Comparison of ENCODE assay signal across 18 mouse cellular contexts in genomic region chr7:4863541-4864080, GRCm38 (mm10). TPM values are rescaled to one million over a fixed set of nuclear protein-coding genes. Genes with fewer than 3 reads are reported as not detected.
A peak's percentile ranks its signal among the peaks of the same experiment; 100 is the strongest.
DNase-seq lines count a peak whose midpoint lies in the region; ATAC-seq and TF ChIP-seq lines count a peak whose summit lies in the region.
"Had no signal": no experiment of that assay in that cellular context is flagged by ENCODE, and none has a peak within 500 bp of the region (broad histone marks: within the 10 kb centered on the region; RNA-seq: fewer than 3 reads in every experiment).

No protein-coding gene starts in this region.

- no peaks in the 10 kb centered on the region for H3K36me3 ChIP-seq in heart, embryonic 16.5 days (ENCODE audit: control insufficient read depth, insufficient read depth)
- no peaks in the 10 kb centered on the region for H3K36me3 ChIP-seq in lung, embryonic 14.5 days (ENCODE audit: insufficient read depth)
- H3K36me3 ChIP-seq: liver, embryonic 13.5 days had no signal

- no peak overlapping the region for H3K9ac ChIP-seq in heart, embryonic 16.5 days (ENCODE audit: low read length)
- H3K9ac ChIP-seq in lung, embryonic 14.5 days: no peak overlapping the region
- H3K9ac ChIP-seq: liver, embryonic 13.5 days had no signal

- intact Hi-C loops in heart, postnatal 36 days (cut with DNase I): loop anchor here (2.0 to 10.0 kb wide), 3 partner anchors 51 to 191 kb away; partner anchors contain the start of genes Ube2s and Zfp580

- no peak for DNase-seq in cerebellum, adult 2 months
- DNase-seq in cerebellum, postnatal 4 days (ENCODE audit: low spot score in 2 of 2): no peak
- DNase-seq in heart, postnatal 36 days: no peak
- no peak for DNase-seq in lung, embryonic 14.5 days
- no peak for DNase-seq in lung, postnatal 14 days
- DNase-seq in retina, embryonic 14.5 days (ENCODE audit: low spot score): no peak
- DNase-seq: liver, embryonic 13.5 days; thymus, adult 2 months had no signal

- peak overlapping the region; percentile 40; the same call in 1 of the 2 replicates for H3K27ac ChIP-seq in cerebellum, adult 2 months (ENCODE audit: insufficient read depth, low read length)
- H3K27ac ChIP-seq in heart, embryonic 16.5 days (ENCODE audit: low read length): peak overlapping the region; percentile 77
- H3K27ac ChIP-seq in lung, embryonic 14.5 days (ENCODE audit: low read depth): peak overlapping the region; percentile 65; the same call in 1 of the 2 replicates
- peak overlapping the region; percentile 94 for H3K27ac ChIP-seq in brown adipose tissue, adult 24 weeks (replicated peaks; ENCODE audit: low read depth, low read length)
- H3K27ac ChIP-seq: layer of hippocampus, adult 2 months; left cerebral cortex, adult 2 months; liver, embryonic 13.5 days had no signal

- H3K4me1 ChIP-seq in cerebellum, adult 2 months (ENCODE audit: control insufficient read depth, insufficient read depth, low read length): peaks cover 3% of the 10 kb centered on the region
- H3K4me1 ChIP-seq in heart, embryonic 16.5 days (ENCODE audit: control insufficient read depth, insufficient read depth, low read length): peaks cover 19% of the 10 kb centered on the region
- H3K4me1 ChIP-seq in lung, embryonic 14.5 days (ENCODE audit: insufficient read depth): 0 out of 2 replicates have a peak, but pooled peaks cover 3% of the 10 kb centered on the region
- H3K4me1 ChIP-seq in brown adipose tissue, adult 24 weeks (ENCODE audit: control insufficient read depth, insufficient read depth, insufficient read length, low read length): peaks cover 6% of the 10 kb centered on the region

- no peak for TF ChIP-seq POLR2A in cerebellum, adult 2 months (IDR thresholded peaks at IDR 0.05; ENCODE audit: borderline replicate concordance, insufficient read depth, low read length)

- H3K4me3 ChIP-seq in cerebellum, adult 2 months (replicated peaks; ENCODE audit: insufficient read depth, low read depth, low read length): no peak overlapping the region
- H3K4me3 ChIP-seq in heart, embryonic 16.5 days (ENCODE audit: low read length): no peak overlapping the region
- no peak overlapping the region for H3K4me3 ChIP-seq in lung, embryonic 14.5 days (ENCODE audit: low read depth, low read length)
- H3K4me3 ChIP-seq in brown adipose tissue, adult 24 weeks (ENCODE audit: insufficient read depth, low read depth, low read length): no peak overlapping the region
- H3K4me3 ChIP-seq: layer of hippocampus, adult 2 months; left cerebral cortex, adult 2 months; liver, embryonic 13.5 days had no signal

- no peak for TF ChIP-seq CTCF in cerebellum, adult 2 months (IDR thresholded peaks at IDR 0.05; ENCODE audit: borderline replicate concordance, insufficient read depth, low read depth, low read length)
- TF ChIP-seq CTCF in lung, embryonic 14.5 days (IDR thresholded peaks at IDR 0.05; ENCODE audit: low read depth): no peak

- no peaks in the 10 kb centered on the region for H3K27me3 ChIP-seq in cerebellum, adult 2 months (ENCODE audit: control insufficient read depth, insufficient read depth, low read length)
- H3K27me3 ChIP-seq in heart, embryonic 16.5 days (ENCODE audit: control insufficient read depth, insufficient read depth, low read length): peaks cover 1% of the 10 kb centered on the region; the same call in 1 of the 2 replicates
- H3K27me3 ChIP-seq in lung, embryonic 14.5 days (ENCODE audit: insufficient read depth, low read length): no peaks in the 10 kb centered on the region

- no peak overlapping the region for H3K4me2 ChIP-seq in heart, embryonic 16.5 days (ENCODE audit: low read depth, low read length)
- H3K4me2 ChIP-seq in lung, embryonic 14.5 days: no peak overlapping the region
- H3K4me2 ChIP-seq: liver, embryonic 13.5 days had no signal

- H3K9me3 ChIP-seq in heart, embryonic 16.5 days (replicated peaks; ENCODE audit: control insufficient read depth, low read length): no peaks in the 10 kb centered on the region
- H3K9me3 ChIP-seq in lung, embryonic 14.5 days (ENCODE audit: low read depth, low read length): no peaks in the 10 kb centered on the region
- H3K9me3 ChIP-seq: liver, embryonic 13.5 days had no signal

- WGBS in cerebellum, adult 2 months: 78% methylated on average over 7 of the region's 7 CpGs
- WGBS in heart, embryonic 16.5 days: 63% methylated on average over 7 of the region's 7 CpGs
- WGBS in lung, embryonic 14.5 days: 74% methylated on average over 7 of the region's 7 CpGs

- no peak for ATAC-seq in heart, embryonic 16.5 days (replicated peaks; ENCODE audit: extremely low read depth, insufficient read depth, low FRiP score)
- ATAC-seq in lung, embryonic 14.5 days (ENCODE audit: insufficient read depth): no peak
- ATAC-seq: activated CD4-positive, CD25-positive, alpha-beta regulatory T cell, adult 4 months; forebrain, embryonic 14.5 days; hindbrain, embryonic 16.5 days; midbrain, embryonic 16.5 days had no signal

RNA-seq across cellular contexts. Expression of gene Isoc2b, which starts 6.4 kb away (rescaled TPM):
- polyA plus RNA-seq in cerebellum, adult 2 months (2012; rRNA removed): 11.1 and 13.6 TPM in 2 replicates
- polyA plus RNA-seq in heart, embryonic 16.5 days (2015; fragmentation: Nextera tagmentation; extraction: Ambion mirVana): 5.6 and 6.3 TPM in 2 replicates
- 1 to 10 TPM; 3.9 to 4.6 TPM for total RNA-seq in heart, postnatal 36 days (2021)
- 5.8 and 6.1 TPM in 2 replicates for polyA plus RNA-seq in lung, embryonic 14.5 days (2014; fragmentation: Nextera tagmentation; extraction: Ambion mirVana)
- 19.1 and 36.2 TPM in 2 replicates for polyA plus RNA-seq in brown adipose tissue, adult 24 weeks (2012; ENCODE audit: insufficient read depth, insufficient read length, missing spikeins)

RNA-seq across cellular contexts. Expression of gene Isoc2a, which starts 13.3 kb away (rescaled TPM):
- polyA plus RNA-seq in cerebellum, adult 2 months (2012; rRNA removed): 17.4 and 17.7 TPM in 2 replicates
- 2.0 and 2.1 TPM in 2 replicates for polyA plus RNA-seq in heart, embryonic 16.5 days (2015; fragmentation: Nextera tagmentation; extraction: Ambion mirVana)
- 10 to 100 TPM; 45.4 to 48.8 TPM for total RNA-seq in heart, postnatal 36 days (2021)
- polyA plus RNA-seq in lung, embryonic 14.5 days (2014; fragmentation: Nextera tagmentation; extraction: Ambion mirVana): 0.88 and 0.91 TPM in 2 replicates
- 55.3 and 59.3 TPM in 2 replicates for polyA plus RNA-seq in brown adipose tissue, adult 24 weeks (2012; ENCODE audit: insufficient read depth, insufficient read length, missing spikeins)

RNA-seq across cellular contexts. Expression of gene Shisa7, which starts 19.1 kb away (rescaled TPM):
- polyA plus RNA-seq in cerebellum, adult 2 months (2012; rRNA removed): 21.0 and 22.7 TPM in 2 replicates
- 0.05 and 0.07 TPM in 2 replicates for polyA plus RNA-seq in heart, embryonic 16.5 days (2015; fragmentation: Nextera tagmentation; extraction: Ambion mirVana)
- total RNA-seq in heart, postnatal 36 days (2021): not detected
- 1.1 and 1.3 TPM in 2 replicates for polyA plus RNA-seq in lung, embryonic 14.5 days (2014; fragmentation: Nextera tagmentation; extraction: Ambion mirVana)
- polyA plus RNA-seq in brown adipose tissue, adult 24 weeks (2012; ENCODE audit: insufficient read depth, insufficient read length, missing spikeins): 0.40 and 0.42 TPM in 2 replicates
- polyA plus RNA-seq: liver, embryonic 13.5 days had no signal

RNA-seq across cellular contexts. Expression of gene Gm36210, which starts 42.7 kb away (rescaled TPM):
- polyA plus RNA-seq in cerebellum, adult 2 months (2012; rRNA removed): 0.59 and 0.61 TPM in 2 replicates
- polyA plus RNA-seq in heart, embryonic 16.5 days (2015; fragmentation: Nextera tagmentation; extraction: Ambion mirVana): 0.11 TPM in 1 of 2 replicates, not detected in the other
- total RNA-seq in heart, postnatal 36 days (2021): not detected
- polyA plus RNA-seq in lung, embryonic 14.5 days (2014; fragmentation: Nextera tagmentation; extraction: Ambion mirVana): not detected in 2 replicates
- not detected in 2 replicates for polyA plus RNA-seq in brown adipose tissue, adult 24 weeks (2012; ENCODE audit: insufficient read depth, insufficient read length, missing spikeins)
- total RNA-seq: common myeloid progenitor, adult 5-6 weeks; megakaryocyte progenitor cell, adult 5-6 weeks had no signal
- polyA plus RNA-seq: activated CD4-positive, CD25-positive, alpha-beta regulatory T cell, adult 4 months had no signal

RNA-seq across cellular contexts. Expression of gene Ube2s, which starts 51.2 kb away (rescaled TPM):
- 179 and 211 TPM in 2 replicates for polyA plus RNA-seq in cerebellum, adult 2 months (2012; rRNA removed)
- polyA plus RNA-seq in heart, embryonic 16.5 days (2015; fragmentation: Nextera tagmentation; extraction: Ambion mirVana): 338 and 342 TPM in 2 replicates
- 10 to 100 TPM; 89.8 to 95.7 TPM for total RNA-seq in heart, postnatal 36 days (2021)
- polyA plus RNA-seq in lung, embryonic 14.5 days (2014; fragmentation: Nextera tagmentation; extraction: Ambion mirVana): 428 and 470 TPM in 2 replicates
- polyA plus RNA-seq in brown adipose tissue, adult 24 weeks (2012; ENCODE audit: insufficient read depth, insufficient read length, missing spikeins): 64.5 and 67.8 TPM in 2 replicates

Comparison
In these comparisons a context has a peak if more than half of its experiments do, and no peak if none do; other contexts are left out.
1. H3K27ac ChIP-seq: peak in every context shown above with its lines; median percentile 94 in brown adipose tissue, adult 24 weeks; 77 in heart, embryonic 16.5 days; 65 in lung, embryonic 14.5 days; 40 in cerebellum, adult 2 months.